Mouse (Mus musculus) testis, adult 2 months (tissue): ENCODE data around the gene Emsy.

Experiments
- CTCF ChIP-seq: fragments of 200-500 bp; IDR thresholded peaks from 2 replicates; pipeline ENCODE4 v1.5.1; 2012; ENCODE audit warnings: low read depth, mild to moderate bottlenecking, inconsistent platforms, low read length, moderate library complexity; ENCODE audit not compliant: control insufficient read depth, insufficient read depth, insufficient replicate concordance
- POLR2A ChIP-seq: fragments of 200-500 bp; IDR thresholded peaks from 2 replicates; pipeline ENCODE4 v1.6.1; 2012; ENCODE audit warnings: low read depth, mild to moderate bottlenecking, inconsistent platforms, low read length, moderate library complexity; ENCODE audit not compliant: control insufficient read depth

- TF ChIP-seq CTCF = no peak
- no peak for TF ChIP-seq POLR2A
Measured at GRCm38 (mm10) chr7:98594731-98595130, 61.9 kb downstream of the Emsy start.
